Mouse (Mus musculus) A20 (cell line): ENCODE results near the gene Ppp1r14b.
"Not testable (repeated sequence)": the region's sequence is repeated elsewhere in the genome, so short reads cannot be mapped to it uniquely, and the experiment has no call there.

Experiments used
- DNase-seq: peaks from one replicate; pipeline ENCODE4 v3.0.0-alpha.2; 2011; ENCODE audit warnings: low read depth, low spot score

The Ppp1r14b gene

GRCm38 (mm10) chr19:6975537-6976521, 1.1 kb downstream of the Ppp1r14b start, which contains the start of gene Plcb3:
Gene Plcb3 (minus strand): TSS chr19:6976470.
- peak; percentile 93 for DNase-seq

GRCm38 (mm10) chr19:6977759-6978638, 3.2 kb downstream of the Ppp1r14b start:
- no peak for DNase-seq

- no peak for DNase-seq
Measured at GRCm38 (mm10) chr19:6978639-6978974, 3.8 kb downstream of the Ppp1r14b start.

GRCm38 (mm10) chr19:6979001-6979479, 4.3 kb downstream of the Ppp1r14b start:
- peak; percentile 84 for DNase-seq

- DNase-seq = peak; percentile 100
Measured at GRCm38 (mm10) chr19:6979486-6980380, 5.0 kb downstream of the Ppp1r14b start.

- DNase-seq = peak; percentile 99
Measured at GRCm38 (mm10) chr19:6980381-6981093, 5.8 kb downstream of the Ppp1r14b start, which contains the start of gene Fkbp2. Gene Fkbp2 (minus strand): TSS chr19:6980501.

- DNase-seq = no peak
Measured at GRCm38 (mm10) chr19:6981465-6981864, 6.7 kb downstream of the Ppp1r14b start.

- DNase-seq = no peak
Measured at GRCm38 (mm10) chr19:6983621-6984020, 8.9 kb downstream of the Ppp1r14b start.

GRCm38 (mm10) chr19:6985300-6985699, 10.5 kb downstream of the Ppp1r14b start:
- DNase-seq = no peak

- DNase-seq = no peak
Measured at GRCm38 (mm10) chr19:6985951-6986708, 11.4 kb downstream of the Ppp1r14b start.

- DNase-seq = peak; percentile 80
Measured at GRCm38 (mm10) chr19:6987061-6987903, 12.5 kb downstream of the Ppp1r14b start, which contains the start of gene Vegfb. Gene Vegfb (minus strand): TSS chr19:6987651.

- no peak for DNase-seq
Measured at GRCm38 (mm10) chr19:6987904-6988285, 13.1 kb downstream of the Ppp1r14b start.

- no peak for DNase-seq
Measured at GRCm38 (mm10) chr19:6989251-6989650, 14.5 kb downstream of the Ppp1r14b start.

GRCm38 (mm10) chr19:6990712-6991111, 15.9 kb downstream of the Ppp1r14b start:
- no peak for DNase-seq

- not testable (repeated sequence) for DNase-seq
Measured at GRCm38 (mm10) chr19:6991166-6991565, 16.4 kb downstream of the Ppp1r14b start.

GRCm38 (mm10) chr19:6992011-6992858, 17.5 kb downstream of the Ppp1r14b start, which contains the start of gene Dnajc4:
Gene Dnajc4 (minus strand): TSS chr19:6992572.
- peak; percentile 100 for DNase-seq

GRCm38 (mm10) chr19:6993011-6993770, 18.4 kb downstream of the Ppp1r14b start:
- DNase-seq = no peak
